Mouse (Mus musculus) gastrocnemius, postnatal 14 days (tissue): ENCODE measurements at regions not wholly inside any gene's neighbourhood (a gene's known extent, or its start where the extent isn't known, plus 50 kb on each side); places are given as distances from the start of the nearest gene placed in this dataset.
A peak's percentile ranks its signal among the peaks of the same experiment; 100 is the strongest.

Experiments used
- DNase-seq: peaks from one replicate; pipeline ENCODE4 v3.0.0; 2021; ENCODE audit warnings: mixed read lengths
- intact Hi-C: fragments of 180-260 bp; cut with DNase I; formaldehyde crosslinking; loops from one replicate; pipeline ENCODE4 v1.15.1; 2025; ENCODE audit warnings: low total_unique reads

DNA sequence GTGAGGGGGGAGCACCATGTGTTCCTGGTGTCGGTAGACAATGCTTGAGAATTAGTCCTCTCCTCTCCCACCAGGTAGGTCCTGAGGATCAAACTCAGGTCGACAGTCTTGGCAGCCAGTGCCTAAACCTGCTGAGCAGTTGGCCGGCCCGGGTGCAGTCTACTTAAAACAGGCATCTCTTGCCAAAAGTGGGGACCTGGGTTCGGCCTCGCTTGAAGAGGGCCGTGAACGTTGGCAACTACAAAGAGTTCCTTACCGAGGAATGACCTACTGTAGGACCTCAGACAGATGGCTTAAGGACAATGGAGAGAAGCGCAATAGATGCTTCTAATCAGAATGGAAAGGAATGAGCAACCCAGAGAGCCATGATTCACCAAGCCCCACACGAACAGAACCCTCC is 287.5 kb upstream of the Gm11146 start:
- intact Hi-C loops: no loop called here
- DNase-seq: no peak

DNA sequence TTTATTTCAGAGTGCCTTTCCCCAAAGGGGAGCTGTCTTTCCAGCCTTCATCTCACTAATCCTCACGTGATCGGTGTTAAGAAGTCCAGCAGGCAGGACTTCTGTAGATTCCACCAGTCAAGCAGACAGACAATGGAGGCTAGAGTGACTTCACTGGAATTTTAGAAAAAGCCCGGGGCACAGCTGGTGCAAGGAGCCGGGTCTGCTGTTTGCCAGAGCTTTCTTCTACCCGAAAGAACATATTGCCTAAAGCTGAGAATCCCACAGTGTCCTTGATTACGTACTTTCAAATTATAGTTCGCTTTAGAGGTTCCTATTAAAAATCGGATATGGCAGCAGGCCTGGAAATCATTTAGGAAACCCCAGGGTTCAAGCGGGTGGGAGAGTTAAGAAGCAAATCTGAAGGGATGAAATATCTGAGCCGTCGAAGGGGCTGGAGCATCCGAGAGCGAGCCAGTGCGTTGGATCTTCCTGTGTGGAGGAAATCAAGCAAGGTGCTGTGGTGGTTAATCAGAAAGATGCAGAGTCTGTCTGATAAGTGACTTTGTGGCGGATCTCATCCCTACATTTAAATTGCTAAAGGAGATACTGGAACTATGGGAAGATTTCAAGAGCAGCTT is 283.3 kb upstream of the Gm11146 start:
- no peak for DNase-seq
- intact Hi-C loops: no loop called here

DNA sequence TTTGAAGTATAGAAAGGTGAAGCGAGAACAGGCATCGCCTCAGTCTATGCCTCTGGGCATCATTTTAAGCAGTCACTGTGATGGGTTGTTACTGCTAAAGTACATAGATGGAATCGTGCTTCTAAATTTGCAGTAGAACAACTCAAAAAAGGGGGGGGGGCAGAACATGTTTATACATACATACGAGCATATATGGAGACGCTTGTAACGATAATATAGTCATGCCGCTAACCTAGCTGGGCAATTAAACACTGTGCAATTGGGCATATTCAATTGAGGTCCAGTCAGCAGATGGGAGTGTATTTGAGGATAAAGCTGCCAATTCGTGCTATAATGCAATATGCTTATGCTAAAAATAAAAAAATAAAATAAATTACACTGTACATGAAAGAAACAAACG is 282.6 kb upstream of the Gm11146 start:
- intact Hi-C loops: no loop called here
- DNase-seq: no peak

DNA sequence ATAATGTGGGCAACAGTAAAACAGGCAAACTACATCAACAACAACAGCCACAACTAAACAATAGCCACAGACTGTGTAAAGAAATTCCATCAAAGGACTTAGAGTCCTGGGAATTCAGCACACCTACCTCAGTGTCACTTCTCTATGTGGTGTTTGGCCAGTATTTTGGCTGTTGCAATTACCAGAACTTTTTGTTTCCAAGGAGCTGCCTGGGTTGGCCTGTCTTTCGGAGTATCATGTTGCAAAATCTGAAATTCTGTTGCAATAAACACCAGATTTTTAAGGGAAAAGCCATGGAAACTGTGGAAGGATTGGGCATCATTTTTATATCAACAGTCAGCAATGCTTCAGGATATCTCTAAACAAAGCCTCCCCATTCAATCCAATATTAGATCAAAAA is 275.1 kb upstream of the Gm11146 start:
- DNase-seq: no peak
- intact Hi-C loops: no loop called here

DNA sequence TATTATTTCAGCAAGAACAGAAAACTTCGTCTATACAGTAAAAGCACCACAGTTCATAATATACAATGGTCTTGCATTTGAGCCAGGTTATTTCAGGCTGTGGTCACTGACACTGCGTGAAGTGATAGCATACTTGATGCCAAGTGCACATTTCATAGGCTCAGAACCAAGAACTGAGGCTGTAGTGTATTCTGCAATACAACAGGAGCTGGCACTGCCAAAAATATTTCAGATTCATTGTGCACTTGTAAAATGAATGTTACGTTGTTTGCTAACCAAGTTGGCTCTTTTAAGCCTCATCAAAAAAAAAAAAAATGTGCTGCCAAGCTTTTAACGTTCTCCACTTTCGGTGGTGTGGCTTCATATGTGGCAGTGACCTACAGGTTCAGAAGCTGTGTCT is 261.4 kb upstream of the Gm11146 start:
- intact Hi-C loops: no loop called here

DNA sequence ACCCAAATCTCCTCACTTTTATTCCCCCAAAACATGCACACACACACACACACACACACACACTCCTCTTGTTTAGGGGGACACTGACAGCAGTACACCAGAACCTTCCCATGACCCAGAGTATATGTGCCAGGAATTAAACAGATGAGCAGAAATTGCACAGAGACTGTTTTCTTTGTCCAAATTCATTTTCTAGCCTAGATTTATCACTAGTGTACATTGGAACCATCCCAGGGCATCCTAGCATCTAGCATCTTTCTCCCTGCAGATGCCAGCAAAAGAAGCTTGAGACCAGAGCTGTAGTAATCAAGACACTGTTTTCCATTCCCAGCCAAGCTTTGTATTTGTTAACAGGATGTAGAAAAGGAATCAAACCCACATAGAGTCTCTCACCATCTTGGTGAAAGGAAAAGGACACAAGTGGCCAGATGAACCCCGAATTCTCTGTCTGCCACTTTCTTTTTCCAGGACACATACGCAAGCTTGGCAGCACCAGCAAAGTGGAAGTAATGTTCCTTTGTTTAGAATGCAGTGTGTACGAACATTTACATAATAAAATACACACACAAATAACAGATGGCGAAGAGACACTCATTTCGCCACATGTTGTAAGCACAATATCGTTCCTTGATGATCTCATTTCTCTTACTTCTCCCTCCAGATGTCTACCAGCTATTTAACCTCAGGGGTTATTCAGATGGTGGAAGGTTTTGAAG is 250.3 kb upstream of the Gm11146 start:
- DNase-seq: no peak
- intact Hi-C loops: no loop called here

More for the DNA sequence above, 261.4 kb upstream of the Gm11146 start:
- no peak for DNase-seq

DNA sequence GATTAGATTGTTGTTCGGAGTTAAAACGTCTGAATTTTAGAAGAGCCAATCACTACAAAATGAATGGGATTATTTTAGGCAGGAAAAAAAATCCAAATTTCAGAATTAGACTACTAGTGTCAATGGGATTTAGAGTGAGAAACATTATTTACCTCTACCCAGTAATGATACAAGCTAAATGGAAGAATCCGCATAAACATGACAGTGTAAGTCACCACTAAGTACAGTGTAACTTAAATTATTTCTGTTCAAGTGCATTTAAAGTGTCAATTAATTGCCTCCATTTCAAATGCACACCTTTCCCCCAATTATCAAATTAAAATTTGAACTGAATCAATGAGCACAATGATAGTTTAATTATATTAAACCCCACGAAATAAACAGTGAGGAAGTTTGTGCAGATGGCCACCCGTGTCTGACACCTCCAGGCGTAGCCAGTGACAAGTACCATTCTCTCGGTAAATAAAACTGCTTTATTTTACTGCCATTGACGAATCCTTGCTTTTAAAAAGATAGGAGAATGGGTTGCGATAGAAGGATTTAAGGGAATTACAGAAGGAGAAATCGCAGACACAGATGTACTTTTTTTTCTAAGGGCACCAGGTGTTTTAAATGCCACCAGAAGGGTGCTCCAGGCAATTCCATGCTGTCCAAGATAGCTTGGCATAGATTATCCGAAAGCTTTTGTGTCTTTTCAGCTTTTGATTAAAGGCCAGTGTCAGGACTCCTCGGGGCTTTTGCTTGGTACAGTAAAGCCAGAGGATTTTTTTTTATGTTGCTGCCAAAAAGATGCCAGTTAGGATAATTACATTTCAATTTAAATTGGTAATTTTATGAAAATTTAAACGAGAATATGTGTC is 249.5 kb upstream of the Gm11146 start:
- intact Hi-C loops: no loop called here
- no peak for DNase-seq

DNA sequence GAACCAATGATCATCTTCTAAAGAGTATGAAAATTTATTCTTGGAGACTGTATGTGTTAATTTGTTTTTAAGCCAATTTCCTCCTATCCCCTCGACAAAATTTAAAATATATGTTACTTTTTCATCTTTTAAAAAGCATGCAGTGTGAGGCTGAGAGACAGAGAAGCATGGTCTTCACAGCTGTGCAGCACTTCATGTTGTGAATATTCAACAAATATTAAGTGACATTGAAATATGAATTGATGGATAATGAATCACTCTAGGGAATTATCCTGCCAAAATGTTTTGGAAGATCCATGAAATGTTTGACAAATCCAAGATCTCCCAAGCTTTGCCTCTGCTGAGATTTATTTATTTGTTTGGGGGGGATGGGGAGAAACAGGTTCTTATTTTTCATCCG is 233.9 kb upstream of the Gm11146 start:
- intact Hi-C loops: no loop called here
- no peak for DNase-seq

DNA sequence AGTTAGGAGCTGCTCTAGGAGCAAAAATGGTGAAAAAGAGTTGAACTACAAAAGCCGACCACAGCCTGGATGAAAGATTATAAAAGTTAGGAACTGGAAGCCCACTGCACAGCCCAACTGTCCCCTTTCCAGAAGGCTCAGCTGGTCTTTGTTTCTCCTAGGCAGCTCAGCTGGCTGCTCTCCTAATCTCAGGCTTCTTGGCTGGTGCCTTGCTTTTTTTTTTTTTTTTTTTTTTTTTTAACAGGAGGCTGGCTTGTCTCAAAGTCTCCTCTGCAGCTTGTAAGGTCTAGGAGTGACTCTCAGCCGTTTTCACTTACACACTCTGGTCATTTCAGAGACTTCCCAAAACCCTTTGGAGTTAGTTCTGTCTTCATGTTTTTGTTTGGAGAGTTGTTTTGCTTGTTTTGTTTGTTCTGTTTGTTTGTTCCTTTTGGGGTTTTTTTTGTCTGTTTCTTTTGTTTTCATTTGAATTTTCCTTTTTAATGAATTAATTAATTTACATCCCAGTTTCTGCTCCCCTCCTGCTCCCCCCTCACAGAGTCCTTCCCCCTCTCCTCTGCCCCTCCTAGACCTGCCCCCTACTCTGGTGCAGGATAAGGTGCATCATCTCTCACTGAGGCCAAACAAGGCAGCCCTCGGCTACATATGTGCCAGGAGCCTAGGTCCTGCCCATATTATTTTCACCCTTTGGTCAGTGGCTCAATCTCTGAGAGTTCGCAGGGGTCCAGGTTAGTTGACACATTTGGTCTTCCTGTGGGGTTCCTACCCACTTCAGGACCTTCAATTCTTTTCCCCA is 225.6 kb upstream of the Gm11146 start:
- DNase-seq: peak; percentile 63
- intact Hi-C loops: no loop called here

DNA sequence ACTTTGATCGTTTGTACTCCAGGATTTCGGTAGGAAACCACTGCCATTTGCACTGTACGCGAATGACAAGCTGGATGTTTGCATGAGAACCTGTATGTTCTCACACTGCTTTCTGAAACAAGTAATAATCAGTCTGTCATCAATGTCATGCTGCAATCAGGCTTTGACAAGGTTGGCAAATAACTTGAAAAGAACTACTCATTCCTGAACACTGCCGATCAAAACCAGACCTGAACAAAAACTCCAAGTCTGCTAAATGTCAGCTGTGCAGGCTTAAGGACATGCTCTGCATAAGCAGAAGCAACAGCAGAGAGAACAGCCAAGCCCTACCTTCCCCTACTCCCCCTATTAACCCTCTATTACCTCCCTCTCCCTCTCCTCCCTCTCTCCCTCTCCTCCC is 197.8 kb upstream of the Gm11146 start:
- no peak for DNase-seq
- intact Hi-C loops: no loop called here

DNA sequence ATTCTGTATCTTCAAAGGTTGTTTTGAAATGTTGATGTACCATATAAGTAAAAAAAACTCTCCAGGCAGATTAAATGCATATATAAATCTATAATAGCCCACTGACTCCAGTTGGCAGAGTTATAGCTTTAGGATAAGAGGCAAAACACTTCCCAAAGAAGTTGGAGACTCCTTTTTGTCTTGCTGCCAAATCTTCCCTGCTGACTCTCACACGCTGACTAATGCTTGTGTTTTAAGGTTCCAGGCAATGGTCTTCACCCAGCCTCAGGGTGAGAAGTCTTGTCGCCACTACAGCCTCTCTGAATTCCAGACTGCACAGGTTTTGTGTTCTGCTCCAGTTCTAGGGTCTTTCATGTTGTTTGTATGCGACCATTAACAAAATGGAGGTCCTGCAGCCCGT is 195.0 kb upstream of the Gm11146 start:
- intact Hi-C loops: no loop called here
- no peak for DNase-seq

DNA sequence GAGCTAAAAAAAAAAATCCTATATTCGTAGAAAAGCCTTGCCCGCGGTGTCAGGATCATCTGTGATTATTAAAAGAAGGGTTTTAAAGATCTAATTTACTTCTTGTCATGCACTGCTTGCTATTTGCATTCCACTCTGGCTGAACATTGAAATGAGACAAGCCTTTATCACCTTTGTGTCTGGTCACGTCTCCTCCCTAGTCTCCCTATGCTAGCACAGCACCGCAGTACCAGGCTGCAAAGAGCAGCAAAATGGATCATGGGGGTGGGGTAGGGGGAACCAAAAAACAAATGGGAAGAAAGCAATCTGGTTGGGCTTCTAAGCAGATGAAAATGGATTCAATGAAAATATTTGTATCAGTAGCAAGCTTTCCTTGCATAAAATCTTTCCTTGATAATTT is 187.8 kb upstream of the Gm11146 start:
- intact Hi-C loops: no loop called here
- no peak for DNase-seq

DNA sequence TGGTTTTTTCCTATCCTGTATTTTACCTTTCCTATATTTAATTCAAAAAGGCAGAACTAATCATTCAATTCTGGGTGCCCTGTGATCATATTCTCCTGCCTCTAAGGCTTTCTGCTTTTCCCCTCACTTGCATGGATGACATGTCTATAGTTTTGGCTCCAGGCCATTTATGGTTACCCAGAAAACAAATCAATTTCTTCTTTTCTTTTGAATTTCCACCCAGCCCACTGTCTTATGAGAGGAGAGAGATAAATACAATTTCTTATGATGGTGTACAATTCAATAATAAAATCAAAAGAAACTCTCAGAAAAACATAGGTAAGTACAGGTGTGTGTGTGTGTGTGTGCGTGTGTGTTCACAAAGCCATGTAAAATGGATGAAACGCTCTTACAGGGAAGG is 187.3 kb upstream of the Gm11146 start:
- no peak for DNase-seq
- intact Hi-C loops: no loop called here

DNA sequence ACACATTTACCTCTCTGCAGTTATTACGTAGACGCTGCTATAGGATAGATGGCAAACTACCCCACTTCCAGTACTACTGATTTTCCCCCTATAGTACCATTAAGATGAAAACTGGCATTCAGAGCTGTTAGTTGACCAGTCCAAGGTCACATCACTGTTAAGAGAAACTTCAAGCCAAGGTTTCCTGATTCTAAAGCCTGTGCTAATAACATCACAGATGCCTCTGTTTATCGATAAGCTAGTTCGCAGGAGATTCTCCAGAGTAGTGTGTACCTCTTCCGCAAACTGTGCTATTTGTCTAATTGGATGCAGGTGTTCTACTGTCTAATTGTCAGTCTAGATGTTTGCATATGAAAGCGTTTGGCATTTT is 186.9 kb upstream of the Gm11146 start:
- no peak for DNase-seq
- intact Hi-C loops: no loop called here

DNA sequence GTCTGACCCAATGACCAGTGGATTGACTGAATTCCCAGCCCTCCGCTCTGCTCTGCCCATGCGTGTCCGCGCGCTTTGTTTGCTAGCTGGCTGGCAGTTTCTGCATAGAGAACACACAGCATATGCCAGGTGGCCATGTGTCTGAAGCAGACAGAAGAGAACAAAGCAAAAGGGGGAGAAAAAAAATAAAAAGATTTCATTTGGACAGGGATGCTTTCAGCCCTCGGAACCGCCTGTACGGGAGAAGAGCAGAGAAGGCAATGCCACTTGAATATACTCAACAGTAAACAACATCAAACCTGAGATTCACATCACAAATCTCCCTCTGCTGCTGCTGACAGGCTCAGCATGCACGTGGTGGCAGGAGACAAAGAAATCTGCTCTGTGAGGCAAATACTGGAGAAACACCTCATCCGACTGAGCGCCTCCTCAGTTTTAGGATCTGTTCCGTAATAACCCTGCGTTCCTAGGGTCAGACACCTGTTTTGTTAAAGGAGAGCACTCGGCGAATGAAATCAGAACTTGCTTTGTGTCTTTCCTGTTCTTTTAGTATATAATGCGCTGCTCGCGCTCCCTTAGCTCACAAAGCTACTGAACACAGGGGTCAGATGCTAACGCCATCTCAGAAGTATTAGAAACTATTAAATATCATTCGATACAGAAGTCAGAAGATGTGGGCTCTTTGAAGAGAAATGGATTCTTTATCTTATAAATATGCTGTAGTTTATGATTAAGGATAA is 186.3 kb upstream of the Gm11146 start:
- intact Hi-C loops: no loop called here
- DNase-seq: no peak

DNA sequence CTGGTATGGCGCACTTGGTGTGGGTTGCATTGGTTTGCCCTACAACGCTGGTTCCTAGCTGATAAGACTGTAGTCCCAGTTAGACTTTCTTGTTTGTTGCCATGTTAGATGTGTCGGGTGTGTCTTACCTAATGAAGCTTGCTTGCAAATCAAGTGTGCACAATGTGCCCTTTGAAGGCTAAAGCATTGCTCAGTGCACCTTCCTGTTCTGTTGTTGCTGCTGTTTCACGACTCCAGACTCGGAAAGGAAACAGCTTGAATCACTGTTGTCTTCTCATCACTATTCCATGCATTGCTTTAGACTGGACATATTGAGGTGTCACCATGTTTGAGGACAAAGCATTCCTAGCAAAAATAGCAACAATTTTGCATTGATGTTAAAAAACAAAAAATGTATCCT is 185.1 kb upstream of the Gm11146 start:
- DNase-seq: no peak
- intact Hi-C loops: no loop called here

DNA sequence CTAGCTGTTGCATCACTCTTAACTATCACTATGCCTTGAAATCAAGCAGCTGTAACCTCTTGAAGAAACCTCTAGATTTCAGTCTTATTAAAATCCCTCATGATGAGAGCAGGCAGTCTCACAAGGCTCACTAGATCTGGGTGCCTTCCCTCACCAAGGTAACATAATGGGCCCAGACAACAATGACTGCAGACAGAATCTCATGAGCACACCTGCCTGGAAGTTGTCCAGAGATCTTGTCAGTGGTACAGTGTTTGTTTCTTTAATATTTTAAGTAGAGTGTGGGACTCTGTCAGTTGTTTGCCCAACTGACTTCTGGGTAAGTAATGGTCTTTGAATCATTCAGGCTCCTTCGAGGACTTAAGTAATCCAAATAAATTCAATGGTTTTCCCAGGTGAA is 177.1 kb upstream of the Gm11146 start:
- intact Hi-C loops: no loop called here
- DNase-seq: no peak

DNA sequence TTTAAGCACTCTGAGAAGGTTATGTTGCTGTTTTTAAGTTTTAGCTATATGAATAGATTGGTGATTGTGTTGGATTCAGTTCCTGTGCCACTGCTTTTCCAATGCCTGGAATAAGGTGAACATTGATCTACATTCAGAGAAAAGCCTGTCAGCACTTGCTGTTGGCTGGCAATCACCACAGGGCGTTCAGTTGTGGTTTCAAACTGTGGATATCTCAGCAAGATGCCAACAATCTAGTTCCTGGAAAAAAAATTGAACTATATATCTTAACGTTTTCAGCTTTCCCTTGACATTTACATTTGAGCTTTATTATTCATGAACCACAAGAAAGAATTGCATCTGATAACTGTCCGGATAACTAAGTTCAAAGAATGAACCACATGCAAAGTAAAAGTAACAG is 170.2 kb upstream of the Gm11146 start:
- intact Hi-C loops: no loop called here

DNA sequence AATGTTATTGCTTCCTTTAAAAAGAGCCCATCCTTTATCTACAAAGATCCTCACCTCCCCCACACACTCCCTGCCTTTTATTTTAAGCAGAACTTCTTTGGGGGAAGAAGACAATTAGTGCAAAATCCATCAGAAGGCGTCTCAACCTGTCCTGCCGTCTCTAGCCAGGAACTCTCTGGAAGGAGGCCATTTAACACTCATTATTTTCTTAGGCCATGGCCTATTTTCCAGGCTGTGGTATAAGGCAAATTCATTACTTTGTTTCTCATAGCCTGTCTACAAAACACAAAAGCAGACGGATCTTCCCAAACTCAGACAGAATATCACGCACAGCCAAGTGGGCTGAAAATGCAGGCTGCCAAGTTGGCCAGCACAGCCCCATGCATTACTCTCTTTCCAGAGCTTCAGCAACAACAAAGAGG is 159.0 kb upstream of the Gm11146 start:
- DNase-seq: peak; percentile 20
- intact Hi-C loops: no loop called here

More for the DNA sequence above, 170.2 kb upstream of the Gm11146 start:
- DNase-seq: no peak
